Mouse (Mus musculus): ENCODE data around the gene Akr1c18. TPM values are rescaled to one million over a fixed set of nuclear protein-coding genes. Genes with fewer than 3 reads are reported as not detected.
A peak's percentile ranks its signal among the peaks of the same experiment; 100 is the strongest.

Akr1c18 gene
- polyA plus RNA-seq, 1 experiment, result not detected

GRCm38 (mm10) chr13:4110281-4111188, 39.9 kb downstream of the Akr1c18 start:
- no peak overlapping the region for H3K4me3 ChIP-seq (ENCODE audit: extremely low read depth, insufficient read depth, insufficient read length)
- DNase-seq (ENCODE audit: low read depth in 1 of 2, low spot score in 2 of 2), result peak in 1 of 2 experiments; percentile 13
- WGBS, result 38% methylated on average over 6 of the region's 6 CpGs
- no peaks in the 10 kb centered on the region for H3K4me1 ChIP-seq (ENCODE audit: control insufficient read depth, insufficient read depth, insufficient read length)
- peak; percentile 32; the same call in 1 of the 2 replicates for TF ChIP-seq CTCF (IDR thresholded peaks at IDR 0.05; ENCODE audit: extremely low read depth, insufficient read depth, insufficient read length, insufficient replicate concordance)
- TF ChIP-seq POLR2A (IDR thresholded peaks at IDR 0.05; ENCODE audit: low read depth, low read length), result no peak
- H3K27ac ChIP-seq (ENCODE audit: insufficient read depth, low read length), result no peak overlapping the region
- no peaks in the 10 kb centered on the region for H3K27me3 ChIP-seq (ENCODE audit: control insufficient read depth, insufficient read depth, low read length)
- H3K36me3 ChIP-seq (ENCODE audit: control insufficient read depth, insufficient read depth, low read length), result no peaks in the 10 kb centered on the region

GRCm38 (mm10) chr13:4102721-4103120, 47.7 kb downstream of the Akr1c18 start:
- Histone ChIP-seq H3K36me3 (ENCODE audit: control insufficient read depth, insufficient read depth, low read length) (no peaks in the 10 kb centered on the region), H3K4me3 (ENCODE audit: extremely low read depth, insufficient read depth, insufficient read length) (no peak overlapping the region), H3K27ac (ENCODE audit: insufficient read depth, low read length) (no peak overlapping the region), H3K4me1 (ENCODE audit: control insufficient read depth, insufficient read depth, insufficient read length) (no peaks in the 10 kb centered on the region), H3K27me3 (ENCODE audit: control insufficient read depth, insufficient read depth, low read length) (no peaks in the 10 kb centered on the region)
- DNase-seq (ENCODE audit: low read depth in 1 of 2, low spot score in 2 of 2), result no peak
- TF ChIP-seq CTCF (IDR thresholded peaks at IDR 0.05; ENCODE audit: extremely low read depth, insufficient read depth, insufficient read length, insufficient replicate concordance) (no peak), POLR2A (IDR thresholded peaks at IDR 0.05; ENCODE audit: low read depth, low read length) (no peak)

DNA sequence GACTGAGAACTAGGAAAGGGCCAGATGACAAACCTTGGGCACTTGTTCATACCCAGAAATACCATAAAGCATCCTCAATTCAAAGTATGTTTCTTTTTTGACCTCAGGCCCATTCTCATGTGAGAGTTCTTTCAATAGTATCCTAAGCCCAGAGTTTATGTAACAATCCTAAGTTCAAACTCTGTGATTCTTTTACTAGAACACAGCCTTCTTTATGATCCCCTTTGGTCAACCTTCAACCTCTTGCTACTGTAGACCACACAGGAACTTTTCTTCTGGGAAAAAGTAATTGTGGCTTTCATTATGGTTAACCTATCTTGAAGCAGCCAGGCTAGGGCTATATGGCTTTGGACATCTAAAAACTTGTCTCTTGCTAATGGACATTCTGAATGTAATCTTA, 48.8 kb downstream of the Akr1c18 start:
- Histone ChIP-seq H3K36me3 (ENCODE audit: control insufficient read depth, insufficient read depth, low read length) (no peaks in the 10 kb centered on the region), H3K4me1 (ENCODE audit: control insufficient read depth, insufficient read depth, insufficient read length) (no peaks in the 10 kb centered on the region), H3K27me3 (ENCODE audit: control insufficient read depth, insufficient read depth, low read length) (no peaks in the 10 kb centered on the region), H3K27ac (ENCODE audit: insufficient read depth, low read length) (no peak overlapping the region), H3K4me3 (ENCODE audit: extremely low read depth, insufficient read depth, insufficient read length) (no peak overlapping the region)
- TF ChIP-seq CTCF (IDR thresholded peaks at IDR 0.05; ENCODE audit: extremely low read depth, insufficient read depth, insufficient read length, insufficient replicate concordance) (no peak), POLR2A (IDR thresholded peaks at IDR 0.05; ENCODE audit: low read depth, low read length) (no peak)
- DNase-seq (ENCODE audit: low read depth in 1 of 2, low spot score in 2 of 2), result no peak

Other genes starting within 250 kb of the Akr1c18 start
- 6.1 and 7.6 TPM in 2 replicates for gene Net1, start 232.4 kb downstream of the Akr1c18 start, polyA plus RNA-seq (2012; rRNA removed)
- gene Tubal3, start 232.4 kb downstream of the Akr1c18 start, polyA plus RNA-seq (2012; rRNA removed), result not detected in 2 replicates
- gene Ucn3, start 205.3 kb downstream of the Akr1c18 start, polyA plus RNA-seq (2012; rRNA removed), result not detected in 2 replicates
- 0.16 and 0.18 TPM in 2 replicates for gene Akr1c14, start 101.6 kb downstream of the Akr1c18 start, polyA plus RNA-seq (2012; rRNA removed)
- gene Akr1c13, start 40.5 kb upstream of the Akr1c18 start, polyA plus RNA-seq (2012; rRNA removed), result 1.4 and 1.8 TPM in 2 replicates
- gene Akr1c19, start 78.0 kb upstream of the Akr1c18 start, polyA plus RNA-seq (2012; rRNA removed), result 0.05 and 0.22 TPM in 2 replicates
- 0.26 and 0.56 TPM in 2 replicates for gene Akr1c12, start 128.8 kb upstream of the Akr1c18 start, polyA plus RNA-seq (2012; rRNA removed)

All from spleen, adult 2 months (tissue).